Mouse (Mus musculus) liver, embryonic 16.5 days (tissue): ENCODE measurements around the gene Ybx1. TPM values are rescaled to one million over a fixed set of nuclear protein-coding genes. Genes with fewer than 3 reads are reported as not detected.

Experiments
- ATAC-seq: fragments of 200-750 bp; cut with Nextera tagmentation; 2 replicates; pipeline ENCODE4 v1.8.0; 2017; ENCODE audit warnings: low read depth, mild to moderate bottlenecking, moderate number of reproducible peaks, moderate library complexity
- H3K27ac ChIP-seq: fragments of 300-500 bp; sonication (generic); 2 replicates; pipeline ENCODE4 v1.5.1; 2014; ENCODE audit warnings: mild to moderate bottlenecking, low read length
- H3K27me3 ChIP-seq: fragments of 300-500 bp; sonication (generic); 2 replicates; pipeline ENCODE4 v1.6.1; 2014; ENCODE audit warnings: low read depth, low read length, mixed read lengths; ENCODE audit not compliant: control insufficient read depth, insufficient read depth
- H3K36me3 ChIP-seq: fragments of 300-500 bp; sonication (generic); 2 replicates; pipeline ENCODE4 v1.6.1; 2014; ENCODE audit warnings: mild to moderate bottlenecking; ENCODE audit not compliant: control insufficient read depth, insufficient read depth
- H3K4me1 ChIP-seq: fragments of 300-500 bp; sonication (generic); 2 replicates; pipeline ENCODE4 v1.6.1; 2014; ENCODE audit warnings: low read depth, low read length, mixed read lengths; ENCODE audit not compliant: control insufficient read depth
- H3K4me2 ChIP-seq: fragments of 300-500 bp; sonication (generic); 2 replicates; pipeline ENCODE4 v1.6.1; 2014; ENCODE audit warnings: low read depth, low read length, mixed read lengths
- H3K4me3 ChIP-seq: fragments of 300-500 bp; sonication (generic); 2 replicates; pipeline ENCODE4 v1.5.1; 2014; ENCODE audit warnings: low read depth, mild to moderate bottlenecking, low read length
- H3K9ac ChIP-seq: fragments of 300-500 bp; sonication (generic); 2 replicates; pipeline ENCODE4 v1.6.1; 2014; ENCODE audit warnings: low read depth, low read length
- H3K9me3 ChIP-seq: fragments of 300-500 bp; sonication (generic); replicated peaks from 2 replicates; pipeline ENCODE4 v1.6.1; 2016; ENCODE audit warnings: low read length; ENCODE audit not compliant: control insufficient read depth
- WGBS: fragments of 180-500 bp; shearing (Covaris S2); extraction: QIAGEN DNeasy Blood & Tissue Kit; methylation state at CpG from one replicate; pipeline ENCODE4 v1.1.7; 2014; ENCODE audit not compliant: insufficient replicate concordance; 5-methylcytosine and 5-hydroxymethylcytosine counted together
- polyA plus RNA-seq: library from polyadenylated mRNA; unstranded; fragments of >200 nt; fragmentation: Nextera tagmentation; extraction: Ambion mirVana; gene quantifications from 2 replicates; pipeline ENCODE4 v1.2.1, GENCODE M21; 2015

The Ybx1 gene
- 150 and 152 TPM in 2 replicates for polyA plus RNA-seq

DNA sequence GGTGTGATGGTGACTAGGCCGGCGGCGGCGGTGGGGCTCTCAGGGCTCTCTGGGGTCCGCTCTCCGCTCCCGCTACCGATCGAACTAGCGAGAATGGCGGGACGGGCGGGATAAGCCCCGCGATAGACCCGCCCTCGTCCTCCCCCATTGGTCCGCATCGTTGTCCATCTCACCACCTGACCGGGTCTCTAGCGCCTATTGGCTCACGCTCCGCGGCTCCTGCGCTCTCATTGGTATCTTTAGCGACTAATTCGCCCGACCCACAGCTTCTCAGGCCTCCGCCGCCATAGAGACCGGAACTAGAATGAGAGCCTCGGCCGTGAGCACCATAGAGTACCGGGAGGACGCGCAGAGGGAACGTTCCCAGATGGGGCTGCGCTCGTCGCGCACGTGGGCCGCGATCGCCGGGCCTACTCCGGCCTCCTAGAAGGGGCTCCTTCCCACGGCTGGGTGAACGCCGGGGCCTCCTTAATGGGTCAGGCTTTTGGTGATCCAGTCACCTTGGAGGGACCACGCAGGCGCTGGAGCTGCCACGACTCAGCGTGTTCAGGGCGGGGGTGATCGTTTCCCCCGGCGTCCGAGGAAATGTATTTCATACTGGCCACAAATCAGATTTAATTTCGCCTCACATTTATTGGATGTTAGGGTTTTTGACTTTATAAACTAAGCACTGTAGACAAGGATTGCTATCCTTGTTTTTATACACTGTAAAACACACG, at the start of gene Ybx1:
Ybx1 (minus strand) TSS at position 190 of the 719 bp plus-strand sequence.
- Histone ChIP-seq H3K4me1 (peaks cover 26% of the 10 kb centered on the region), H3K27me3 (no peaks in the 10 kb centered on the region), H3K36me3 (peaks cover 5% of the 10 kb centered on the region), H3K27ac (peak within 1 kb of the TSS; percentile 76), H3K4me3 (peak within 1 kb of the TSS; percentile 81), H3K4me2 (peak within 1 kb of the TSS; percentile 83), H3K9ac (peak within 1 kb of the TSS; percentile 81), H3K9me3 (no peaks in the 10 kb centered on the region)
- under 1% methylated on average over 61 of the region's 61 CpGs for WGBS
- peak; percentile 98 for ATAC-seq

- no peak overlapping the region for H3K27ac ChIP-seq
- WGBS = 5% methylated on average over 10 of the region's 10 CpGs
- no peak overlapping the region for H3K9ac ChIP-seq
Measured at GRCm38 (mm10) chr4:119338861-119339361, 44.5 kb upstream of the Ybx1 start.

GRCm38 (mm10) chr4:119338422-119338821, 44.0 kb upstream of the Ybx1 start:
- H3K4me2 ChIP-seq = no peak overlapping the region; the same call in 1 of the 2 replicates
- 58% methylated on average over 4 of the region's 4 CpGs for WGBS
- no peaks in the 10 kb centered on the region for H3K36me3 ChIP-seq
- H3K27ac ChIP-seq = no peak overlapping the region
- H3K4me3 ChIP-seq = no peak overlapping the region
- no peaks in the 10 kb centered on the region for H3K4me1 ChIP-seq
- H3K9me3 ChIP-seq = no peaks in the 10 kb centered on the region
- no peak overlapping the region for H3K9ac ChIP-seq
- ATAC-seq = peak; percentile 50
- no peaks in the 10 kb centered on the region for H3K27me3 ChIP-seq

More at GRCm38 (mm10) chr4:119338861-119339361, 44.5 kb upstream of the Ybx1 start:
- Histone ChIP-seq H3K4me3 (no peak overlapping the region), H3K9me3 (no peaks in the 10 kb centered on the region), H3K27me3 (no peaks in the 10 kb centered on the region), H3K4me1 (no peaks in the 10 kb centered on the region), H3K4me2 (no peak overlapping the region; the same call in 1 of the 2 replicates), H3K36me3 (no peaks in the 10 kb centered on the region)
- 0 out of 2 replicates have a peak, but pooled peaks have one; percentile 9 for ATAC-seq

- 69% methylated on average over 6 of the region's 6 CpGs for WGBS
- H3K4me1 ChIP-seq = no peaks in the 10 kb centered on the region
Measured at GRCm38 (mm10) chr4:119333487-119333886, 39.1 kb upstream of the Ybx1 start.

DNA sequence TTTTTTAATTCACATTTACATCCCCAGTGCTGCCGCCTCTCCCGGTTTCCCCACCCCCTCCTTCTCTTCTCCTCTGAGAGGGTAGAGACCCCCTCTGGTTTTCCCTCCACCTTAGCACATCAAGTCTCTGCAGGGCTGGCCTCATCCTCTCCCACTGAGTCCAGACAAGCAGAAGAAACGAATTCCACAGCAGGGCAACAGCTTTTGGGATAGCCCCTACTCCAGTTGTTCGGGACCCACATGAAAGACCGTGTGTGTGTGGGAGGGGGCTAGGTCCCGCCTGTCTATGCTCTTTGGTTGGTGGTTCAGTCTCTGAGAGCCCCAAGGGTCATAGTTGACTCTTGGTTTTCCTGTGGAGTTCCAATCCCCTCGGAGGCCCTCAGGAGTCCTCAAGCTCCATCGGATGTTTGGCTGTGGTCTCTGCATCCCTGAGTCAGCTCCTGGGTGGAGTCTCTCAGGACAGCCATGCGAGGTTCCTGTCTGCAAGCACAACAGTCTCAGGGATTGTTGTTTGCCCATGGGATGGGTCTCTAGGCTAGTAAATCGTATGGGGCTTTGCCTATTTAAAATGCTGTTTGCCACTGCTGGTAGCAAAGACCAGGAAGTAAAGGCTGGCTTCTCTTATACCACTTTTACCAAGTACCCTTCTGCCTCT, 26.6 kb upstream of the Ybx1 start:
- Histone ChIP-seq H3K4me3 (peak overlapping the region; percentile 73), H3K4me1 (peaks cover 11% of the 10 kb centered on the region), H3K36me3 (peaks cover 14% of the 10 kb centered on the region), H3K27ac (peak overlapping the region; percentile 63; the same call in 1 of the 2 replicates), H3K4me2 (peak overlapping the region; percentile 83), H3K9ac (peak overlapping the region; percentile 70; the same call in 1 of the 2 replicates), H3K9me3 (no peaks in the 10 kb centered on the region), H3K27me3 (no peaks in the 10 kb centered on the region)
- peak; percentile 9; the same call in 1 of the 2 replicates for ATAC-seq
- WGBS = 32% methylated on average over 10 of the region's 10 CpGs

More at GRCm38 (mm10) chr4:119333487-119333886, 39.1 kb upstream of the Ybx1 start:
- no peaks in the 10 kb centered on the region for H3K36me3 ChIP-seq
- H3K9ac ChIP-seq = no peak overlapping the region
- ATAC-seq = no peak
- H3K9me3 ChIP-seq = no peaks in the 10 kb centered on the region
- no peak overlapping the region for H3K27ac ChIP-seq
- H3K4me3 ChIP-seq = no peak overlapping the region
- H3K27me3 ChIP-seq = no peaks in the 10 kb centered on the region
- H3K4me2 ChIP-seq = no peak overlapping the region

DNA sequence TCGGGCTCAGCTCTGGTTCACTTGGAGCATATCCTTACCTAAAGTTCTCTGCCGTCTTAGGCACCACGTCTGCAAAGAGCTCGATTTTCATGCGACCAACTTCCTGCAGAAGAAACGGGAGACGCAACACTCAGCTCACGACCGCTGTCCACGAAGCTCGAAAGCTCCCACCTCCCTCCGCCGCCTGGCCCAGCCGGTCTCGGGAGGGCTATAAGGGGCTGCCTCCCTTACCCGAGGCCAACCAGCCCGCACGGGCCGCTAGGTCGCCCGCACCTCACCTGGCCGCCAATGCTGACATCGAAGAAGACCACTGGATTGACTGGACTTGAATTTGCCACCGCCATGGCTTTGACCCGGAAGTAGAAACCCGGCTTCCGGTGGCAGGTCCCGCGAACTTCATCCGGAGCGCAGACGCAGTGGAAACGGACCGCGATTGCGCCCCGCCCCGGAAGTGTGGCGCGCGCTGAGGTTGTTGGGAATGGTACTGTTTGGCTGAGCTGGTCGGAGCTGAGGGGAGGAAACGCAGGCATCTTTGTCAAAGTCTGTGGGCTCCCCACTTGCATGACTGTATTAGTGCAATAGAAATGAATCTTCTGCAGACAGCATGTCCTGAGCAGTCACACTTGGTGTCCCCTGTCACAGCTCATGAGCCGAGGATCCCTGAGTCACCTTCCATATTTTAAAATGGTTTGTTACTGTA, 25.9 kb upstream of the Ybx1 start, which contains the start of gene Ppih:
Ppih (minus strand) TSS at position 416 of the 700 bp plus-strand sequence.
- Histone ChIP-seq H3K4me3 (peak within 1 kb of the TSS; percentile 73), H3K36me3 (peaks cover 17% of the 10 kb centered on the region), H3K27ac (peak within 1 kb of the TSS; percentile 63), H3K4me1 (peaks cover 11% of the 10 kb centered on the region), H3K27me3 (no peaks in the 10 kb centered on the region), H3K4me2 (peak within 1 kb of the TSS; percentile 83), H3K9me3 (no peaks in the 10 kb centered on the region), H3K9ac (peak within 1 kb of the TSS; percentile 70)
- WGBS = under 1% methylated on average over 44 of the region's 44 CpGs
- ATAC-seq = peak; percentile 99

DNA sequence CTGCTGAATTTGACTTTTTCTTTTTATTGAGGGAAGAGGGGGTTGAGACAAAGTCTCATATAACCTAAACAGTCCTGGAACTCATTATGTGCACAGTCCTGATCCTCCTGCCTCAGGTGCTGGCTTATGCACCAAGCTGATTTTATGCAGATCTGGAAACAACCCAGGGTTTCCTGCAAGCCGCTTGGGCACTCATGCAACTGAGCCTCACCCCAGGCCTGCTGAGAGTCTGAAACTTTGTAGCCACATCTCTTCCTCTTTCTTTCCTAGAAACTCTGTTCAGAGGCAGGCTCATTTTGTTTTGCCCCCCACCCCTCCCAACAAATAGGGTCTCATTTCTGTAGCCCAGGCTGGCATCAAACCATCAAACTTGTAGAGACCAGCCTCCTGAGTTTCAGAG, 19.4 kb upstream of the Ybx1 start:
- Histone ChIP-seq H3K27me3 (no peaks in the 10 kb centered on the region), H3K27ac (no peak overlapping the region), H3K9me3 (no peaks in the 10 kb centered on the region), H3K4me3 (no peak overlapping the region), H3K36me3 (peaks cover 37% of the 10 kb centered on the region), H3K9ac (no peak overlapping the region), H3K4me1 (no peaks in the 10 kb centered on the region), H3K4me2 (no peak overlapping the region)
- 65% methylated on average over 1 of the region's 1 CpGs for WGBS
- no peak for ATAC-seq

- Histone ChIP-seq H3K9ac (no peak overlapping the region), H3K36me3 (peaks cover 9% of the 10 kb centered on the region), H3K4me2 (no peak overlapping the region), H3K9me3 (no peaks in the 10 kb centered on the region), H3K4me3 (no peak overlapping the region), H3K27ac (no peak overlapping the region), H3K4me1 (no peaks in the 10 kb centered on the region), H3K27me3 (no peaks in the 10 kb centered on the region)
- 79% methylated on average over 5 of the region's 5 CpGs for WGBS
- ATAC-seq = no peak
Measured at GRCm38 (mm10) chr4:119305418-119305817, 11.0 kb upstream of the Ybx1 start.
